Comparison of ENCODE assay signal across 15 mouse cellular contexts in the genomic region with DNA sequence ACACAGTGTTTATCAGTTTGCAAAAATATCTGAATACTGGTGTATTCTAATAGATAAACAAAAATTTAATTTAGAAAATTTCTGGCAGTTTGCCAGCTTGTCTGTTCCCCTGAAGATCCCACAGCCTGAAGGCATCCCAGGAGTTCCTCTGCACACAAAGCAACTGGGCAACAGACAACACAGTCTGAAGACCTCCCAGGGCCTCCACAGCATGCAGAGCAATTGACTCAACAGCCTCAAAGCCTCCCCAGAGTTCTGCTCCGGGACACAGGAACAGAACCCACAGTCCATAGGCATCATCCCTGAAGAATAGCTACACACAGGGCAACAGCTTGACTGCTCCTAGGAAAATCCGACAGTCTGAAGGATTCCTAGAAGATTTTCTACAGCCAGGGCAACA. TPM values are rescaled to one million over a fixed set of nuclear protein-coding genes. Genes with fewer than 3 reads are reported as not detected.
"Had no signal": no experiment of that assay in that cellular context is flagged by ENCODE, and none has a peak within 500 bp of the region (broad histone marks: within the 10 kb centered on the region; RNA-seq: fewer than 3 reads in every experiment).

No protein-coding gene starts in this region.

- H3K4me1 ChIP-seq: limb, embryonic 15.5 days; liver, embryonic 12.5 days; lung, embryonic 15.5 days; midbrain, embryonic 13.5 days; neural tube, embryonic 13.5 days had no signal

- H3K4me2 ChIP-seq: limb, embryonic 15.5 days; liver, embryonic 12.5 days; lung, embryonic 15.5 days; midbrain, embryonic 13.5 days; neural tube, embryonic 13.5 days had no signal

- H3K4me3 ChIP-seq: left cerebral cortex, adult 2 months; limb, embryonic 15.5 days; liver, embryonic 12.5 days; lung, embryonic 15.5 days; midbrain, embryonic 13.5 days; neural tube, embryonic 13.5 days had no signal

- DNase-seq: kidney, adult 8-10 months; kidney, postnatal 25 days; lung, postnatal 14 days; right cerebral cortex, adult 18-20 months; right cerebral cortex, postnatal 25 days; thymus, postnatal 4 days had no signal

- H3K27ac ChIP-seq: left cerebral cortex, adult 2 months; limb, embryonic 15.5 days; liver, embryonic 12.5 days; lung, embryonic 15.5 days; midbrain, embryonic 13.5 days; neural tube, embryonic 13.5 days; stomach, postnatal 0 days had no signal

- H3K9me3 ChIP-seq: limb, embryonic 15.5 days; liver, embryonic 12.5 days; lung, embryonic 15.5 days; midbrain, embryonic 13.5 days; neural tube, embryonic 13.5 days had no signal

- H3K27me3 ChIP-seq: limb, embryonic 15.5 days; liver, embryonic 12.5 days; lung, embryonic 15.5 days; midbrain, embryonic 13.5 days; neural tube, embryonic 13.5 days had no signal

- ATAC-seq: liver, embryonic 12.5 days; midbrain, embryonic 13.5 days had no signal

- H3K9ac ChIP-seq: limb, embryonic 15.5 days; liver, embryonic 12.5 days; lung, embryonic 15.5 days; midbrain, embryonic 13.5 days; neural tube, embryonic 13.5 days had no signal

- H3K36me3 ChIP-seq: limb, embryonic 15.5 days; liver, embryonic 12.5 days; lung, embryonic 15.5 days; midbrain, embryonic 13.5 days; neural tube, embryonic 13.5 days had no signal

RNA-seq across cellular contexts. Expression of a gene that starts 59.3 kb away (rescaled TPM):
- polyA plus RNA-seq: limb, embryonic 11.5 days; limb, embryonic 15.5 days; lung, embryonic 15.5 days; midbrain, embryonic 13.5 days; neural tube, embryonic 13.5 days; small intestine, adult 2 months had no signal
